Mouse (Mus musculus) bone marrow, adult 2 months (tissue): ENCODE measurements around the gene Tead3. TPM values are rescaled to one million over a fixed set of nuclear protein-coding genes. Genes with fewer than 3 reads are reported as not detected.
"Not testable (repeated sequence)": the region's sequence is repeated elsewhere in the genome, so short reads cannot be mapped to it uniquely, and the experiment has no call there.

Source experiments
- H3K27ac ChIP-seq: fragments of 200-500 bp; 2 replicates; pipeline ENCODE4 v1.5.1; 2012; ENCODE audit warnings: low read depth, mild to moderate bottlenecking, control low read depth, inconsistent platforms, low read length; ENCODE audit not compliant: control insufficient read depth, poor library complexity, insufficient read depth
- H3K4me1 ChIP-seq: fragments of 200-500 bp; 2 replicates; pipeline ENCODE4 v1.6.1; 2011; ENCODE audit warnings: low read length; ENCODE audit not compliant: control insufficient read depth, insufficient read depth
- H3K4me3 ChIP-seq: fragments of 200-500 bp; replicated peaks from 2 replicates; pipeline ENCODE3; 2011; ENCODE audit warnings: mild to moderate bottlenecking, low read depth, low read length, control low read depth; ENCODE audit not compliant: control insufficient read depth
- CTCF ChIP-seq: fragments of 200-500 bp; IDR thresholded peaks from 2 replicates; pipeline ENCODE4 v1.5.1; 2011; ENCODE audit warnings: low read length, control low read depth; ENCODE audit not compliant: control insufficient read depth, insufficient read depth
- POLR2A ChIP-seq: fragments of 200-500 bp; IDR thresholded peaks from 2 replicates; pipeline ENCODE4 v1.6.1; 2011; ENCODE audit warnings: low read depth, mild to moderate bottlenecking, control low read depth, low read length, borderline replicate concordance; ENCODE audit not compliant: control insufficient read depth
- WGBS: fragments of 180-500 bp; shearing (Covaris S2); methylation state at CpG from one replicate; pipeline ENCODE4 v1.1.7; 2018; 5-methylcytosine and 5-hydroxymethylcytosine counted together
- polyA plus RNA-seq: library from polyadenylated mRNA; stranded (reverse); fragments of >200 nt; gene quantifications from 2 replicates; pipeline ENCODE4 v1.2.4, GENCODE M21; 2011; ENCODE audit warnings: low replicate concordance; ENCODE audit not compliant: missing spikeins, insufficient read depth, insufficient read length

The Tead3 gene
- polyA plus RNA-seq, 1 experiment = 2.8 TPM

GRCm38 (mm10) chr17:28363507-28363906 is 12.9 kb upstream of the Tead3 start:
- WGBS = 49% methylated on average over 6 of the region's 6 CpGs

DNA sequence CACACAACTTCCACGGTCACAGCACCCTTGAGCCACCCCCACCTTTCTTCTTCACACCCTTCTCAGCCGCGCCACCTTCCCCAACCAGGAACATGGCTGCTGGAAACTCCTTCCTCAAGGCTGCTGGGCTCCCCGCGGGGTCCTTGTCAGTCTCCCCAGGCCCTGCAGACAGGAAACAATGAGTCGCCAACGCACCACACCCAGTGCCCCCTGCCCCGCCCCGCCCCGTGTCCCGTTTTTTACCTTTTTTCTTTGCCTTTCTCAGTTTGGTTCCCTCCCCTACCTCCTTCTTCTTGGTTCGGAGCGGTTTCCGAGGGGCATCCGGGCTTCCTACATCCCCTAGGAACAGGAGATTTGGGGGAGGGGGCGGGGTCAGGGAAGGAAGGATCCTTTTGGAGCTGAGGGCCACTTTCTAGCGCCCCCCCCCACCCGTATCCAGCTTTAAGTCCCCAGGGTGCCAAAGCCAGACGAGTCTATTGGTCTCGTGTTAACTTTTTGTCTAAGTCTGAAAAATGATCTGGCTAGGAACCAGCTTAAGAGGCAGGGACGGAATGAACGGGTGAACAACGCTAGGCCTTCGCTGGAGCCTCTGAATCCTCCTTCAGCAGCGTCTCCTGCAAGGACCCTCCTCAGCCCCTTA is 12.2 kb upstream of the Tead3 start:
- Histone ChIP-seq H3K4me3 (no peak overlapping the region), H3K27ac (no peak overlapping the region), H3K4me1 (no peaks in the 10 kb centered on the region)
- 2% methylated on average over 25 of the region's 25 CpGs for WGBS
- TF ChIP-seq CTCF = no peak
- TF ChIP-seq POLR2A = no peak

More at GRCm38 (mm10) chr17:28363507-28363906, 12.9 kb upstream of the Tead3 start:
- Histone ChIP-seq H3K27ac (no peak overlapping the region), H3K4me3 (no peak overlapping the region), H3K4me1 (no peaks in the 10 kb centered on the region)
- TF ChIP-seq POLR2A (no peak), CTCF (no peak)

- H3K4me3 ChIP-seq = no peak overlapping the region
- no peaks in the 10 kb centered on the region for H3K4me1 ChIP-seq
- TF ChIP-seq CTCF (no peak), POLR2A (no peak)
- 36% methylated on average over 11 of the region's 11 CpGs for WGBS
- H3K27ac ChIP-seq = no peak overlapping the region
Measured at GRCm38 (mm10) chr17:28361921-28362652, 11.5 kb upstream of the Tead3 start.

- Histone ChIP-seq H3K4me1 (no peaks in the 10 kb centered on the region), H3K4me3 (no peak overlapping the region), H3K27ac (no peak overlapping the region)
- TF ChIP-seq POLR2A (no peak), CTCF (no peak)
- WGBS = 73% methylated on average over 9 of the region's 9 CpGs
Measured at GRCm38 (mm10) chr17:28360531-28361277, 10.1 kb upstream of the Tead3 start.

DNA sequence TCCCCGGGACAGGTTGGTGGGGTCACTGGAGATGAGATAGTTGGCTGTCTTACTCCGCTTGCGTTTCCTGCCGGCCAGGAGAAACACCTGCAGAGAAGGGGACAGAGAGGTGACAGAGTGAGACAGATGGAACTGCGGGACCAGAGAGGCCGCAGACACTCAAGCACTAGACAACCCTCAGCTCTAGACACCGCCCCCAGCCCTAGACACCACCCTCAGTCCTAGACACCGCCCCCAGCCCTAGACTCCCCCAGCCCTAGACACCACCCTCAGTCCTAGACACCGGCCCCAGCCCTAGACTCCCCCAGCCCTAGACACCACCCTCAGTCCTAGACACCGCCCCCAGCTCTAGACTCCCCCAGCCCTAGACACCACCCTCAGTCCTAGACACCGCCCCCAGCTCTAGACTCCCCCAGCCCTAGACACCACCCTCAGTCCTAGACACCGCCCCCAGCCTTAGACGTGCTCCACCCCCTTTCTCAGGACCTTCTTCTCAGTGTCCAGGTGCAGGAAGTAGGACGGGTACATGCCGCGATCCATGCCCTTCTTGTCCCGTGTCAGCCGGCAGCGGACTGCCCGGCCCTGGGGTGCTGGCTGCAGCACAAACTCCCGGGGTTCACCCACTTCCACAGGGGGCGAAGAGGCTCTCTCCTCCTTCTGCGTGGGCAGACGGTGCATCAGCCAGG is 8.1 kb upstream of the Tead3 start:
- not testable (repeated sequence) for H3K27ac ChIP-seq, H3K4me1 ChIP-seq, H3K4me3 ChIP-seq
- WGBS = 54% methylated on average over 24 of the region's 24 CpGs

- 88% methylated on average over 12 of the region's 12 CpGs for WGBS
- Histone ChIP-seq H3K27ac (no peak overlapping the region), H3K4me3 (no peak overlapping the region), H3K4me1 (no peaks in the 10 kb centered on the region)
- TF ChIP-seq CTCF (no peak), POLR2A (no peak)
Measured at GRCm38 (mm10) chr17:28355871-28356270, 5.3 kb upstream of the Tead3 start.

DNA sequence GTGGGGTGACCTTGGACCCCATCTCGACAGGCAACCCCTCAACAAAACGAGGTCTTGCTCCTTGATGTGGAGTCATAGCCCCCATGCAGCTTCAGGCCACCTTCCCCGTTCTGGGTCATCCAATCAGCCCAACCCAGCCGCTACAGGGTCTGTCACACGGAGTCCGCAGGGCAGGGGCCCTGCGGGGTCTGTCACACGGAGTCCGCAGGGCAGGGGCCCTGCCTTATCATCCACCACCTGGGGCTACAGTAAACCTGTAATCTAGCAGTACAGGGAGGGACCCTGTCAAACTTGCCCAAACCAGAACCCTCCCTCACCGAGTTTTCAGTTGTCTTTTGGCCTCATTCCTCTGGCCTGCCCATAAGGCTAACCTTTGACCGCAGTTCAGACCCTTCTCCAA is 1.4 kb upstream of the Tead3 start:
- H3K27ac ChIP-seq = no peak overlapping the region
- TF ChIP-seq CTCF (no peak), POLR2A (no peak)

DNA sequence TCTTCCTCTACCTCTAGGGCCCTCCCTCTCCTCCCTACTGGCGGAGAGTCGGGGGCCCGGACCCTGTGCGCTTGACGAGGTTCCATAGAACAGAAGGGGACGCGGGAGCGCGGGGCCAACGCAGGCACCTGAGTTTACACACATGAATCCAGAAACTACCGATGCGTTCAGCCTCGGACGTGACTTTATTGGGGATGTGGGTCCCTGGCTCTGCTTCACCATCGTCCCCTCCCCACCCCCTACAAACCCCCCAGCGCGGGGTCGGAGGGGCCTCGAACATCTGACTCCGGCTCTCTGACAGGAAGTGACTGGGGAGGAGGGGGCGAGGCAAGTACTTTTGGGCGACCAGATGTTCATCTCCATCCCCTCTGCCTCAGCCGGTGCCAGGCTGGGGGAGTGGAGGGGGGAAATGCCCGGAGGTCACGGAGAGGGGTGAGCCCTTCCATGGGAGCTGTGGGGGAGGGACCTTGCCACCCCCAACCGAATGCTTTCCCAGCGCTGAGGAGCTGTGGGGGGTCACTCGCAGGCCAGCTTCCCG is 805 bp upstream of the Tead3 start:
- H3K4me3 ChIP-seq = no peak overlapping the region
- H3K4me1 ChIP-seq = no peaks in the 10 kb centered on the region
- 3% methylated on average over 29 of the region's 29 CpGs for WGBS
- H3K27ac ChIP-seq = no peak overlapping the region
- TF ChIP-seq POLR2A (no peak), CTCF (no peak)

More for the DNA sequence above, 1.4 kb upstream of the Tead3 start:
- WGBS = 50% methylated on average over 11 of the region's 11 CpGs
- Histone ChIP-seq H3K4me3 (no peak overlapping the region), H3K4me1 (no peaks in the 10 kb centered on the region)
